Mouse (Mus musculus) left cerebral cortex, adult 2 months (tissue): ENCODE data around the gene Olfr139. TPM values are rescaled to one million over a fixed set of nuclear protein-coding genes. Genes with fewer than 3 reads are reported as not detected.

Experiments
- DNase-seq, 2 experiments: peaks; one replicate each; pipeline ENCODE4 v3.0.0; 2021 to 2022; ENCODE audit warnings: low spot score in 2 of 2, mixed read lengths in 1 of 2; ENCODE audit errors: extremely low spot score in 1 of 2
- H3K27ac ChIP-seq: fragments of 200-600 bp; 2 replicates; pipeline ENCODE4 v1.8.1; 2022
- H3K4me3 ChIP-seq: fragments of 200-600 bp; 2 replicates; pipeline ENCODE4 v1.8.1; 2022
- CTCF ChIP-seq: fragments of 200-600 bp; IDR thresholded peaks from 2 replicates; pipeline ENCODE4 v1.8.1; 2022; ENCODE audit warnings: antibody characterized with exemption, mild to moderate bottlenecking, moderate library complexity
- intact Hi-C: fragments of 180-260 bp; cut with DNase I; formaldehyde crosslinking; loops from one replicate; pipeline ENCODE4 v1.15.1; 2025
- long read RNA-seq, 2 experiments: library from polyadenylated mRNA; stranded (forward); transcript quantifications; one replicate each; pipeline ENCODE4 v2.0.0; 2021; ENCODE audit warnings: borderline mapping rate in 2 of 2
- total RNA-seq, 2 experiments: library from RNA; stranded (reverse); gene quantifications; 2 replicates each; pipeline ENCODE4 v1.2.3; 2021

Olfr139 gene
- total RNA-seq = not detected
- long read RNA-seq, experiment 1 = 0 reads
- long read RNA-seq, experiment 2 = 0 reads

GRCm38 (mm10) chr11:74056451-74056850 is at the start of gene Olfr139, which contains the start of gene Olfr399:
Olfr139 (minus strand) TSS chr11:74056551.
Olfr399 (minus strand) TSS chr11:74056615.
- Histone ChIP-seq H3K27ac (no peak within 1 kb of the TSS), H3K4me3 (no peak within 1 kb of the TSS)
- intact Hi-C loops = no loop called here
- DNase-seq = no peak
- no peak for TF ChIP-seq CTCF

GRCm38 (mm10) chr11:74105066-74105465 is 48.7 kb upstream of the Olfr139 start:
- TF ChIP-seq CTCF = no peak
- no peak overlapping the region for H3K4me3 ChIP-seq
- DNase-seq = no peak
- H3K27ac ChIP-seq = no peak overlapping the region
- intact Hi-C loops = no loop called here

GRCm38 (mm10) chr11:74101507-74101906 is 45.2 kb upstream of the Olfr139 start:
- intact Hi-C loops = no loop called here
- no peak overlapping the region for H3K4me3 ChIP-seq
- no peak overlapping the region for H3K27ac ChIP-seq
- TF ChIP-seq CTCF = no peak
- no peak for DNase-seq

- intact Hi-C loops = no loop called here
- no peak overlapping the region for H3K4me3 ChIP-seq
- no peak overlapping the region for H3K27ac ChIP-seq
- no peak for DNase-seq
- no peak for TF ChIP-seq CTCF
Measured at GRCm38 (mm10) chr11:74100724-74101123, 44.4 kb upstream of the Olfr139 start.

- H3K27ac ChIP-seq = no peak within 1 kb of the TSS
- no peak for TF ChIP-seq CTCF
- H3K4me3 ChIP-seq = no peak within 1 kb of the TSS
- no peak for DNase-seq
- intact Hi-C loops = loop anchor here (10.0 kb wide), 1 partner anchor 1825 kb away; no protein-coding TSS in a partner anchor
Measured at GRCm38 (mm10) chr11:74069655-74070054, 13.3 kb upstream of the Olfr139 start, which contains the start of gene Zfp616. Zfp616 (plus strand) TSS chr11:74069955.

- intact Hi-C loops = no loop called here
- Histone ChIP-seq H3K4me3 (no peak overlapping the region), H3K27ac (no peak overlapping the region)
- TF ChIP-seq CTCF = no peak; the same call in none of the 2 replicates
- no peak for DNase-seq
Measured at GRCm38 (mm10) chr11:74051347-74051746, 5.0 kb downstream of the Olfr139 start.

Other genes starting within 250 kb of the Olfr139 start
- gene Olfr392, start 239.5 kb downstream of the Olfr139 start, total RNA-seq = not detected
- not detected for gene Olfr393, start 205.1 kb downstream of the Olfr139 start, total RNA-seq
- gene Olfr394, start 165.8 kb downstream of the Olfr139 start, total RNA-seq = not detected
- not detected for gene Olfr395, start 147.3 kb downstream of the Olfr139 start, total RNA-seq
- gene Olfr23, start 119.9 kb downstream of the Olfr139 start, total RNA-seq = not detected
- gene Olfr397, start 95.7 kb downstream of the Olfr139 start, total RNA-seq = not detected
- not detected for gene Olfr398, start 66.1 kb downstream of the Olfr139 start, total RNA-seq
- not detected for gene Olfr399, start 64 bp upstream of the Olfr139 start, total RNA-seq
- gene Zfp616, start 13.4 kb upstream of the Olfr139 start, total RNA-seq = not detected
- not detected for gene Olfr401, start 57.2 kb upstream of the Olfr139 start, total RNA-seq
- not detected for gene Olfr402, start 97.0 kb upstream of the Olfr139 start, total RNA-seq
- gene Olfr403, start 129.7 kb upstream of the Olfr139 start, total RNA-seq = not detected
- gene Olfr43, start 154.8 kb upstream of the Olfr139 start, total RNA-seq = not detected
- not detected for gene Olfr406, start 203.3 kb upstream of the Olfr139 start, total RNA-seq
- not detected for gene Olfr59, start 227.2 kb upstream of the Olfr139 start, total RNA-seq